Mouse (Mus musculus): ENCODE measurements around the gene Usp36. TPM values are rescaled to one million over a fixed set of nuclear protein-coding genes. Genes with fewer than 3 reads are reported as not detected.

The Usp36 gene
- 20.8 and 22.6 TPM in 2 replicates for total RNA-seq (2017)

DNA sequence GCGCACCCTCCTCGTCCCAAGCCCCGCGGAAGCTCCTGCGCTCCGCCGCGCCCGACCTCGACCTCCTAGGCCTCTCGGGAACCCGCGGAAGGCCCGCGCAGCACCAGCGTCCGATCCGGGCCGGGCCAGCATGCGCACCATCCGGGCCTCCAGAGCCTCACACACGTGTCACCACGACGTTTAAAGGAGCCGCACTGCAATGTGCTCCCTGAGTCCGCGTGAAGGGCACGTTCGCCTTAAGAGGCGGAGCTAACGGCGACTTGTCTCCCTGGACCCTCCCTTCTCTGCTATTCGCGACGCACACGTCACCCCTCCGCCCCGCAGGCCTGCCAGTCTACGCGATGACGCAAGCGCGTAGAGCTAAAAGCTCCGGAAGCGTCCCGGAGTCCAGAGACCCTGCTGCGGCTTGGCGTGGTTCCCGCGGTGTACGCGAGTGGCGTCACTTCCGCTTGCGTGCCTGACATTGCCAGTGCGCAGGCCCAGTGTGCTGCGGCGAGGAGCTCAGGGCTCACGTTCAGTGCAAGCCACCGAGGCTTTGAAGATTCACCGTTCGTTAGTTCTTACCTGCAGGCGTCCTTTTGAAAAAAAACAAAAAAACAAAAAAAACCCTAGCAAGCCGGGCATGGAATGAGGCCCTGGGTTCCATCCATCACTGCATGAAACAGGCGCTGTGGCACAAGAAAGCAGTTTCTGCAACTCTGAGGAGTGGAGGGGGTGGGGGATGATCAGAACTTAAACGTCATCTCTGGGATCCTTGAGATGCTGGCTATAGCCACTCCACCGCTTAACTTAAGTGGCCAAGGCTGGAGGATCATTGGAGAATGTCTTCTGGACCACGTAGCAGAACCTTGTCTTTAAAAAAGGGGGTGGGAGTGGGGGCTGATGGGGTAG lies at the start of gene Usp36:
Gene Usp36 (minus strand): TSS at position 246 of the 891 bp plus-strand sequence.
- ATAC-seq (replicated peaks in 1 of 2; ENCODE audit: insufficient read depth in 1 of 2, low FRiP score in 2 of 2, low TSS enrichment in 1 of 2, low read depth in 1 of 2, poor library complexity in 2 of 2, severe bottlenecking in 2 of 2), result peak; percentile 97 to 98

DNA sequence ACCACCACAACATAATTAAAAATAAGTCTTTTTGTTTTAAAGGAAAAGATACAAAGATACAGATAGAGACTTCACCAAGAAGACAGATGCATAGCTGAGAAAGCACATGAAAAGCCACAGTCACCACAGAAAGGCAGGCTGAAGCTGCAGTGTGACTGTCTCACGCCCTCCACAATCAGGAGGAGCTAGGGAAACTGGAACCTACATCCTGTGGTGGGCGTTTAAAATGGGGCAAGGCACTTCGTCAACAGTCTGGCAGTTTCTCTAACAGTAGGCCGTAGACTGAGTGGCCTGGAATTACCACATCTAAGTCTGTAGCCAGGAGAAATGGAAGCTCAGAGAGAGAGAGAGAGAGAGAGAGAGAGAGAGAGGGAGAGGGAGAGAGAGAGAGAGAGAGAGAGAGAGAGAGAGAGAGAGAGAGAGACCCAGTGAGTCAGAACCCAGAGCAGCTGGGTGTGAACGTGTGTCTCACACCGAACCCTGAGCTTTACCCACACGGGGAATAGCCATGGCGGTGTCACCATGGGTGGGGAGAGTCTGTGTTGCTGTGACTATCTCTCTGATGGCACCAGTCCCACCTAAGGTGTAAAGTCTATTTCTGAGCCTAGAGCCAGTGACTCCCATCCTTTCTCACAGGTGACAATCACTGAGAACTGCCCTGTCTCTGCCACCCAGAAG lies 47.6 kb upstream of the Usp36 start:
- no peak for ATAC-seq (replicated peaks in 1 of 2; ENCODE audit: insufficient read depth in 1 of 2, low FRiP score in 2 of 2, low TSS enrichment in 1 of 2, low read depth in 1 of 2, poor library complexity in 2 of 2, severe bottlenecking in 2 of 2)

DNA sequence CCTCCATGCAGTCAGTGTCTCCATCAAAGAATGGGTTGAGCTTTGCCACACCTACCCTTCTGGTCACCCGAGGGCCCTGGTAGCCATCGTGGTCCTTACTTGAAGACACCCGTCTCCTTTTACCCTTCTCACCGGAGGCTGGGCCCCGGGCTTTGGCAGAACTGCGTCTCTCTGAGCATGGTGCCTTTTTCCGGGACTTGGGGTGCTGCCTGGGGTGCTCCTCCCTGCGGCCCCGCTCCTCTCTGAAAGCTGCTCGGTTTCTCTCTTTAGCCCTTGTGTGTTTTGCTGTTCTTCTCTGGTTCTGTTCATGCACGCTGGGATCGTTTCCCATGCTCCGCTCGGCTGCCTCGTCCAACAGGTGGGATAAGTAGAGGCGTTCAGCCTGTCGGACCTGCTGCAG lies 43.4 kb upstream of the Usp36 start:
- ATAC-seq (replicated peaks in 1 of 2; ENCODE audit: insufficient read depth in 1 of 2, low FRiP score in 2 of 2, low TSS enrichment in 1 of 2, low read depth in 1 of 2, poor library complexity in 2 of 2, severe bottlenecking in 2 of 2), result no peak

DNA sequence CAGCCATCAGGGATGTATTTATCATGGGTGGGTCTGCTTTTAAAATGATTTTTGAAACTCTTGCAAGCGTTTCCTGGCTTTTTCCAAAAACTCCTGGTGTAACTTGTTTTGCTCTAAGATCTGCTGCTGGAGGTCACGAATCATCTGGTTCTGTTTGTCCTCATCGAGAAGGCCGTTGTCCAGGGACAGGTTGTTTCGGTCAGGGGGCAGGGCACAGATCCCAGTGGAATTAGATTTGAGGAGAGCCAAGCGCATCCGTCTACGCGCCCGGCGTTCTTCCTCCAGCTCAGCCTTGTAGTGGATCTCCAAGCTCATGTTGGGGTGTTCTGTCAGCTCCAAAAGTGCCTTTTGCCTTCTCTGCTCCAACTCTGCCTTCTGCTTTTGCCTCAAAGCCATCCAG lies 42.3 kb upstream of the Usp36 start:
- no peak for ATAC-seq (replicated peaks in 1 of 2; ENCODE audit: insufficient read depth in 1 of 2, low FRiP score in 2 of 2, low TSS enrichment in 1 of 2, low read depth in 1 of 2, poor library complexity in 2 of 2, severe bottlenecking in 2 of 2)

DNA sequence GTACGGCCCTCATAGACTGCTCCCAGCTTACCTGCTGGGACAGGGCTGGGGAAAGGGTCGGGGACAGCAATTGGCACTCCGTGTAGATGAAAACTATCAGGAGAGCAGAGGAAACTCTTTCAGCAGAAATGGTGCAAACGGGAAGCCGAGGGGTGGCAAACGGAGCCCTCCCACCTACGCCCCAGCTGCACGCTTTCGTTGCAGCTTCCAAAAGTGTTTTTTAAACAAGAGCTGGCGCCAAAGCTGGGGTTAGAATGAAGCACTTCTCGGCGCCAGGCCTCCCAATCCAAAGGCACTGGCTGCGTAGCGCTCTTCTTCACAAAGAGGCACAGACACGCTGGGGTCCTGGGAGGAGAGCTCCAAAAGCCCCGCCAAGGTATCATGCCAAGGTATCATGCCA lies 40.7 kb upstream of the Usp36 start:
- no peak for ATAC-seq (replicated peaks in 1 of 2; ENCODE audit: insufficient read depth in 1 of 2, low FRiP score in 2 of 2, low TSS enrichment in 1 of 2, low read depth in 1 of 2, poor library complexity in 2 of 2, severe bottlenecking in 2 of 2)

DNA sequence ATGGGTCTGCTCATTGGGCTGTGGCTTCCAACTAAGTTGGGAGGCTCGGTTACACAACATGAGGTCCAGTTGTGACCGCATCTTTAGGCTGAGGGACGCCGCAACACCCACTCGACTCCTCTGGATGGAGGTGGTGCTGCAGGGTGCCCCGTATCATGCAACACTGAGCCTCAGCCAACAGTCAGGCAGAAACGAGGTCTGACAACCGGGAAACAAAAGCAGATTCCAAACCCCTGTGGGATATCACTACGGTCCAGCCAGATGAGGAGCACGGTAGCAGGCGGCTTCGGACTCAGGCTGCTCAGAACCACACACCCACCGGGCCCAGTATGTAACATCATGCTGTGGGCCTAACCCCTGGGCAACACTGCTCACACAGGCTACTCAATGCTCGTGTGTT lies 40.3 kb upstream of the Usp36 start:
- no peak for ATAC-seq (replicated peaks in 1 of 2; ENCODE audit: insufficient read depth in 1 of 2, low FRiP score in 2 of 2, low TSS enrichment in 1 of 2, low read depth in 1 of 2, poor library complexity in 2 of 2, severe bottlenecking in 2 of 2)

DNA sequence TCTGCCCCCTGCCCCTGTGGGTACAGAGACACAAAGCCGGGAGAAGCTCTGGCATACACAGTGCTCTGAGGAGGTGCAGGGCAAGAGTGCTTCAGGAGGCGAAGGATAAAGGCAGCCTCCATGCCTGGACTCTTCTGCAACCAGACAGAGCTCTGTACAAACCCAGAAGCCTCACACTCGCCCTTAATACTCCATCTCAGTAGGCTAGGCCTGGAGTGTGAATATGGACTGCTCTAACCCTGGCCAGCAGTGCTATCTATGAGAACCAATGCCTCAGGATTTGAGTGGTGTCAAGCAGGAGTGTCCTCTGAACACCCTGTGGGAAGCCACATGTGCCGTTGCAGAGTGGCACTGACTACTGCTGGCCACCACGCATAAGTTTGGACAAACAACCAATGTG lies 38.9 kb upstream of the Usp36 start:
- ATAC-seq (replicated peaks in 1 of 2; ENCODE audit: insufficient read depth in 1 of 2, low FRiP score in 2 of 2, low TSS enrichment in 1 of 2, low read depth in 1 of 2, poor library complexity in 2 of 2, severe bottlenecking in 2 of 2), result no peak

DNA sequence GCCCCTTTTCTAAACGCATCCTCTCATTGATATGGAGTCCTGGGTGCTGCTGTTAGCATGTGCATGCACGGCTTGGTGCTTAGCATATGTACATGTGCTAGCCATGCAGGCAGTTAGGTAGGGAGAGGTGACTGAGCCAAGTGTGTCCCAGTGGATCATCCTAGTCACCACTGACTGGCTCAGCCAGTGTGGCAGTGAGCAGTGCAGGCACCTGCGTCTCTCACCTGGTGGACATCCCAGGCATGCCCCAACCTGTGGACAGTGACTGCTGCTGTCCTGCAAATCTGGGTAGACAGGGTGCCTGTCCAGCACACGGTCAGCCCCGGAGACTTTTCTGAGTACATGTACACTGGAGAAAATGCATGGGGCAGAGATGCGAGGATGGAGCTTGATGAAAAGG lies 38.5 kb upstream of the Usp36 start:
- ATAC-seq (replicated peaks in 1 of 2; ENCODE audit: insufficient read depth in 1 of 2, low FRiP score in 2 of 2, low TSS enrichment in 1 of 2, low read depth in 1 of 2, poor library complexity in 2 of 2, severe bottlenecking in 2 of 2), result no peak

DNA sequence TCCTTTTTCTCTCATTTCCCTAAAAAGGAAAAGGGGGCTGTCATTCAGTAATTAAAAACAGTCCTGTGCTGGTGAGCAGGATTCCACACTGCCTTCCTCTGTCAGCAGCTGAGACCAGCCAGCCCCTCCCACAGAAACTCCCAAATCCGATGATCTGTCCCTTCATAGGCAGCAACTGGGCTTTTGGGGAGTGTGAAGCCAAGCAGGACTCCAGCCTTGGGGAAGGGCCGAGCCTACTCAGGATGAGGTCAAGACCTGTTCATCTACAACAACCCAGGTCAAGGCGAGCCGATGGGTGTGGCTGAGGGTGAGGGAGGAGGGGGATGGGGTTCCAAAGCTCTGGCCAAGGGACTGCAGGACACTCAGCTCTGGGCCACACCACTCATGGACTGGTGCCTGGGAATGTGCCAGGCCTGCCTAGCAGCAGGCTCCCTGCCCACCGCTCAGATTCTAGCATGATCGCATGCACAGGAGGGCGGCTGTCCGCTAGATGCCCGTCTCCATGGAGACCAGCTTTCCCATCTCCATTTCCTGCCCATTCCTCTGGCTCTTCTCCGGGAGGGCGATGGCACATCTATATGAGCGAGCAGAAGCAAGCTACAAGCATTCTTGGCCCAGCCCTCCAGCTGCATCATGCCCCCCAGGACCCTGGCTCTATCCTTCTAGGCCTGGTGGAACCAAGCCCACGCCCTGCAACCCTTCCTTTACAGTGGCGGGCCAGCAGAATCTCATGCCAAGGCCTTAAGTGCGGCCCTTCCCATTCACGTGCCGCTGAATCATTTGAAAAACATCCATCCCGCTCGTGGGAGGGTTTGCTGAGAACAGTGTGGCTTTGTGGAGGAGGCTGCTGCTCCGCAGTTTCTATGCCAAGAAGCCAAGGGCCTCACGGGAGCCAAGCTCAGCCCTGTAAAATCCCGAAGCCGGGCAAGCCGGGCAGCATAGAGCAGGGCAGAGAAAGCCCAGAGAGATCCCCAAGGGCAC lies 37.2 kb upstream of the Usp36 start:
- 0 out of 4 replicates have a peak, but pooled peaks of 1 of the 2 experiments have one; percentile 29 for ATAC-seq (replicated peaks in 1 of 2; ENCODE audit: insufficient read depth in 1 of 2, low FRiP score in 2 of 2, low TSS enrichment in 1 of 2, low read depth in 1 of 2, poor library complexity in 2 of 2, severe bottlenecking in 2 of 2)

DNA sequence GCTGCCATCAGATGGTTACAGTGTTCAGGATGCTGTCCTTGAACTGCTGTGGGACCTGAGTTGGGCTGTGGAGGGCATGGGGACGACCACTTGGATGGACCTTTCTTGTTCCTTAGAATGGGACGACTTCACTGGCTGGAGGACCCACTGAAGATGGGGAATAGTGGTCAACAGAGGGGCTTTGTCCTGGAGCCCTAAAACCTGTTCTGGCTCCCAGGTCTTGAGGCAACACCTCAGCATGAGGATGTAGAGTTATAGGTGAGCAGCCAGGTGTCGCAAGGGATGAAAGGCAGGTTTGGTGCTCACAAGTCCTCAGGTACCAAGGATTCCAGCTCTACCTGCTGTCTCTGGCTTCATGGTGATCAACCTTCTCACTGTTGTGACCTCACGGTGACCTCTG lies 36.4 kb upstream of the Usp36 start:
- ATAC-seq (replicated peaks in 1 of 2; ENCODE audit: insufficient read depth in 1 of 2, low FRiP score in 2 of 2, low TSS enrichment in 1 of 2, low read depth in 1 of 2, poor library complexity in 2 of 2, severe bottlenecking in 2 of 2), result no peak

DNA sequence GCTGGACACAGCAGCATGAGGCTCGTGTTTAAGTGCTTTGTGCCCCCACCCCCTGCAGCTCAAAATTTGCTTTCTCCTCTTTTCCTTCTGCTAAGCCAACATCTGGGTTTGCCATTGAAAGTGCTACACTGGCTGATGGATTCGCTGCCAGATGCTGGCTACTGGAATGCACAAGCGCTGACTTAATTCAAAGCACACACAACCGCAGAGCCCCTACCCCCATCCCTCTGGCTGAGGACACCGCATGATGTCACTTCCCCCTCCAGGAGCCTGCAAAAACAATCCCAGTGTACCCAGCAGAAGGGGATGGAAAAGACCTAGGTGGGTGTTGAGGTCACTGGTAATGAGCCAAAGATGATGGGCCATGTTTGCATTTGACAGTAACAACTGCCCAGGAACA lies 34.5 kb upstream of the Usp36 start:
- ATAC-seq (replicated peaks in 1 of 2; ENCODE audit: insufficient read depth in 1 of 2, low FRiP score in 2 of 2, low TSS enrichment in 1 of 2, low read depth in 1 of 2, poor library complexity in 2 of 2, severe bottlenecking in 2 of 2), result no peak

DNA sequence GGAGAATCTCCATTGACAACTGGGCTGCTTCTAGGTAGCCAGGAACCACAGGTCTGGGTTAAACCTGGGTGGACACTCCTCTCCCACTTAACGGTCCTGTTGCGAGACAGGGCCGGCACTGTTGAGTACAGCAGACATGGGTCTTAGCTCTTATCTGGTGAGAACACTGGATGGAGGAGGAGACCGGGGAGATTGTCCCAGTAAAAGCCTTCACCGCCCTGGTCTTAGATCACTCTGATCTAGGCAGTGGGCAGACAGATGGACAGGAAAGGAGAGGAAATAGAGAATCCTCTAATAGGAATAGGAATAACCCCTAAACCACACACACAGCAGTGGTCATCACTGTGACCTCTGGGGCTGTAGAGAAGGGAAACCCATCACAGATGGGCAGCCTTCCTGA lies 33.9 kb upstream of the Usp36 start:
- no peak for ATAC-seq (replicated peaks in 1 of 2; ENCODE audit: insufficient read depth in 1 of 2, low FRiP score in 2 of 2, low TSS enrichment in 1 of 2, low read depth in 1 of 2, poor library complexity in 2 of 2, severe bottlenecking in 2 of 2)

DNA sequence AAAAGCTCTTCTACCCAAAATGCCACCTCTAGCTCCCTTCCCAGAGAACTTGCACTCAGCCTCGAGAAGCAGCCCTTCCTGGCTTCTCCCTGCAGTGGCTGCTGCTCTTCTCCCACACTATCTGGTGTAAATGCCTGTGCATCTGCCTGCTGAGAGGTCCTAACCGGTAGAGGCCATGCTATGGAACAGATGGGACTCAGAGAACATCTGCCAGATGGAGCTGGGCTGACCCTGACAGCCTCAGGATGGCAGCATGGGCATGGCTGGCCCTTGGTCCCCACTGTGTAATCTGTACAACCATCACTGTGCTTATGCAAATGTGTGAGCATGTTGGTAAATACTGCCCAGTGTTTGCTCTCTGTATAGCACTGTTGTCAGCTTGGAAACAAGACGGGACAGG lies 32.6 kb upstream of the Usp36 start:
- no peak for ATAC-seq (replicated peaks in 1 of 2; ENCODE audit: insufficient read depth in 1 of 2, low FRiP score in 2 of 2, low TSS enrichment in 1 of 2, low read depth in 1 of 2, poor library complexity in 2 of 2, severe bottlenecking in 2 of 2)

DNA sequence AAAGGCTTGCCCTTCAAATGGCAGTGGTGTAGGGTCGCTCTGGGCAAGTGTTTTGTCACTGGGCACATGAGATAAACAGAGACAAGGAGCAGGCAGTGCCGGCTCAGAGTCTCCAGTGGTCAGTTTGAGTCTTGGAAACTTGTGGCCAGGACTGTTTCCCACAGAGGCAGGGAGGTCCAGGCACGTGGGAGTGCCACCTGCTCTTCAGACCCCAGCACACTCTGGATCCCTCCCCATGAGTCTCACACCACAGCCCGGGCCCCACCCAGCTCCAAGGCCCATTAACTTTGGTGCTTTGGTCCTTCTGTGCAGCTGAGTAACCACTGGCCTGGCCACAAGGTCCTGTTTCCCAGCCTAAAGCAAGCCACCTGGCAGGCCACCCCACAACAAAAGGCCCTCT lies 31.9 kb upstream of the Usp36 start:
- no peak for ATAC-seq (replicated peaks in 1 of 2; ENCODE audit: insufficient read depth in 1 of 2, low FRiP score in 2 of 2, low TSS enrichment in 1 of 2, low read depth in 1 of 2, poor library complexity in 2 of 2, severe bottlenecking in 2 of 2)

DNA sequence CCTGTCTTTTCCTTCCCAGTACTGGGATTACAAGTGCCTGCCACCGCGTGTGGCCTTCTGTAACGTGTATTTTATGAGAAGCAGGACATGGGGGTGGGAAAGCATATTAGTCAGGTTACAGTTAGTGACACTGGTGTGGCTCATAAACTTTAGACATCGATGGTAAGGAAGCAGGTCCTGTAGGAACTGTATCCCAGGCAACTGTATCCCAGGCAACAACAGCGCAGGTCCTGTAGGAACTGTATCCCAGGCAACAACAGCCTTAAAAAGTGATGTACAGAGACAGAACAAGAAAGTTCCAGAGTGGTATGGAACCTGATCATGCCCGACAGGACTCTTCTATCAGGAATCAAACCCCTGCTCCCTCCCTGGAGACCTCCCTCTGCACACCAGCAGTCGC lies 31.5 kb upstream of the Usp36 start:
- no peak for ATAC-seq (replicated peaks in 1 of 2; ENCODE audit: insufficient read depth in 1 of 2, low FRiP score in 2 of 2, low TSS enrichment in 1 of 2, low read depth in 1 of 2, poor library complexity in 2 of 2, severe bottlenecking in 2 of 2)

DNA sequence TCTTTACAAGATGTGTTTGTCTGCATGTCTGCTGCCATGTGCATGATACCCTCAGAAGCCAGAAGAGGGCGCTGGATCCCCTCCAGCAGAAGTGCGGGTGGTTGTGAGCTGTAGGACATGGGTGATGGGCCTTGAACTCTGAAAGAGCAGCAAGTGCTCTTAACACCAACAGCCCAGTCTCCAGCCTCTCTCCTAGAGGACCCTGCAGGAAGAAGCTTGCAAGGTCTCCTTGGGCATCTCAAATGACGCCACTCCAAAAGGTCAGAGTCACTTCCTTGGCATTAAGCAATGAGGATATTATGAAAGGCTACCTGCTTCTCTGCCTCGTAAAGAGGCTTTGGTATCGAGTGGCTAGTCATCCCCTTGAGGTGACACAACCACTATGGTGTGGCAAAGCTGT lies 28.6 kb upstream of the Usp36 start:
- ATAC-seq (replicated peaks in 1 of 2; ENCODE audit: insufficient read depth in 1 of 2, low FRiP score in 2 of 2, low TSS enrichment in 1 of 2, low read depth in 1 of 2, poor library complexity in 2 of 2, severe bottlenecking in 2 of 2), result peak; percentile 40 to 67; a peak in 3 of 4 replicates

DNA sequence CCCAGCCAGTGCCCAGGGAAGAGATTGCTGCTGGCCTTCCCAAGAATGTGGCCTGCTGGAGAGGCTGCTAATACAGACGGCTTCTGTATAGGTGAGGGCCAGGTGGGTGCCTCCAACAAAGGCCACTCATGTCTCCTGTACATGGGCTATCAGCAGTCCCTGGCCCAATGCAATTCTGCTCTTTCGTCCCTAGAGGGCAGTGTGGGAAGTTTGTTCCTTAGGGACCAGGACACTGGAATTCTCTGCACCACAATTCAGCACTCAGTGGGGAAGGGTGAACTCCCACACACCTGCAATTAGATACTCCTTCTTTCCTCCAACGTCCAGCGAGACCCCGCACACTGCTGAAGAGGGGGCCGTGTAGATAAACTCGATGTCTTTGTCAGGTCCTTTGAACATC lies 27.1 kb upstream of the Usp36 start:
- 0 out of 4 replicates have a peak, but pooled peaks of 1 of the 2 experiments have one; percentile 51 for ATAC-seq (replicated peaks in 1 of 2; ENCODE audit: insufficient read depth in 1 of 2, low FRiP score in 2 of 2, low TSS enrichment in 1 of 2, low read depth in 1 of 2, poor library complexity in 2 of 2, severe bottlenecking in 2 of 2)

Measured in hematopoietic stem cell, adult 5-6 weeks (primary cell).